Comparison of ENCODE assay signal across 20 mouse cellular contexts in genomic region chr3:87980085-87980484, GRCm38 (mm10). TPM values are rescaled to one million over a fixed set of nuclear protein-coding genes. Genes with fewer than 3 reads are reported as not detected.
DNase-seq lines count a peak whose midpoint lies in the region; ATAC-seq lines count a peak whose summit lies in the region.
"Had no signal": no experiment of that assay in that cellular context is flagged by ENCODE, and none has a peak within 500 bp of the region (broad histone marks: within the 10 kb centered on the region; RNA-seq: fewer than 3 reads in every experiment).

No protein-coding gene starts in this region.

- peak overlapping the region; percentile 39; the same call in 1 of the 2 replicates for H3K9ac ChIP-seq in kidney, embryonic 16.5 days (replicated peaks; ENCODE audit: low read length)
- 0 out of 2 replicates have a peak overlapping the region, but pooled peaks have one; percentile 13 for H3K9ac ChIP-seq in neural tube, embryonic 12.5 days
- no peak overlapping the region for H3K9ac ChIP-seq in neural tube, embryonic 15.5 days (replicated peaks)
- H3K9ac ChIP-seq: liver, embryonic 12.5 days had no signal

- peak overlapping the region; percentile 7; the same call in 1 of the 2 replicates for H3K4me2 ChIP-seq in kidney, embryonic 16.5 days (replicated peaks; ENCODE audit: low read depth, low read length)
- H3K4me2 ChIP-seq in neural tube, embryonic 12.5 days (replicated peaks), result no peak overlapping the region
- no peak overlapping the region for H3K4me2 ChIP-seq in neural tube, embryonic 15.5 days
- H3K4me2 ChIP-seq: liver, embryonic 12.5 days had no signal

- peaks cover 35% of the 10 kb centered on the region for H3K36me3 ChIP-seq in heart, embryonic 10.5 days
- peaks cover 16% of the 10 kb centered on the region for H3K36me3 ChIP-seq in kidney, embryonic 16.5 days (ENCODE audit: insufficient read depth, low read length)
- H3K36me3 ChIP-seq in neural tube, embryonic 12.5 days, result peaks cover 42% of the 10 kb centered on the region
- no peaks in the 10 kb centered on the region; the same call in 1 of the 2 replicates for H3K36me3 ChIP-seq in neural tube, embryonic 15.5 days
- H3K36me3 ChIP-seq: liver, embryonic 12.5 days had no signal

- intact Hi-C loops in heart, postnatal 25 days (cut with DNase I), result loop anchor here (10.0 kb wide), 1 partner anchor 215 kb away; no protein-coding TSS in a partner anchor

- no peak for DNase-seq in heart, embryonic 10.5 days (ENCODE audit: low spot score)
- DNase-seq in heart, postnatal 25 days (ENCODE audit: low spot score), result no peak
- DNase-seq in kidney, postnatal 36 days, result no peak
- no peak for DNase-seq in adrenal gland, adult 8-10 months
- DNase-seq in yolk sac, embryonic 10.5 days (ENCODE audit: low spot score), result no peak
- DNase-seq: adrenal gland, adult 2 months; cerebellum, adult 11-12 months; cerebellum, postnatal 25 days; gastrocnemius, postnatal 25 days; kidney, adult 9 months; left cerebral cortex, postnatal 4 days; right cerebral cortex, adult 18-20 months had no signal

- no peaks in the 10 kb centered on the region for H3K27me3 ChIP-seq in heart, embryonic 10.5 days (ENCODE audit: insufficient read depth, poor library complexity, severe bottlenecking)
- H3K27me3 ChIP-seq in kidney, embryonic 16.5 days (ENCODE audit: insufficient read depth, low read length), result no peaks in the 10 kb centered on the region
- H3K27me3 ChIP-seq in neural tube, embryonic 12.5 days (replicated peaks), result no peaks in the 10 kb centered on the region
- H3K27me3 ChIP-seq in neural tube, embryonic 15.5 days (replicated peaks), result no peaks in the 10 kb centered on the region

- peak overlapping the region; percentile 93 for H3K27ac ChIP-seq in heart, embryonic 10.5 days
- H3K27ac ChIP-seq in kidney, embryonic 16.5 days (ENCODE audit: low read length), result peak overlapping the region; percentile 57; the same call in 1 of the 2 replicates
- no peak overlapping the region for H3K27ac ChIP-seq in neural tube, embryonic 12.5 days
- H3K27ac ChIP-seq in neural tube, embryonic 15.5 days (replicated peaks), result no peak overlapping the region
- H3K27ac ChIP-seq: liver, embryonic 12.5 days had no signal

- no peaks in the 10 kb centered on the region for H3K9me3 ChIP-seq in heart, embryonic 10.5 days
- H3K9me3 ChIP-seq in kidney, embryonic 16.5 days (ENCODE audit: low read length), result no peaks in the 10 kb centered on the region
- no peaks in the 10 kb centered on the region for H3K9me3 ChIP-seq in neural tube, embryonic 12.5 days
- no peaks in the 10 kb centered on the region for H3K9me3 ChIP-seq in neural tube, embryonic 15.5 days (replicated peaks)
- H3K9me3 ChIP-seq: liver, embryonic 12.5 days had no signal

- no peak overlapping the region for H3K4me3 ChIP-seq in heart, embryonic 10.5 days
- H3K4me3 ChIP-seq in kidney, embryonic 16.5 days (ENCODE audit: low read length), result no peak overlapping the region
- H3K4me3 ChIP-seq in neural tube, embryonic 12.5 days, result no peak overlapping the region
- no peak overlapping the region for H3K4me3 ChIP-seq in neural tube, embryonic 15.5 days (replicated peaks)
- H3K4me3 ChIP-seq: erythroblast, embryonic 14.5 days; liver, embryonic 12.5 days had no signal

- ATAC-seq in kidney, embryonic 16.5 days (ENCODE audit: low FRiP score, low TSS enrichment), result no peak
- ATAC-seq in neural tube, embryonic 12.5 days (ENCODE audit: low FRiP score, low read depth), result no peak
- ATAC-seq in neural tube, embryonic 15.5 days (ENCODE audit: low FRiP score), result no peak
- ATAC-seq: liver, embryonic 12.5 days had no signal

- peaks cover 73% of the 10 kb centered on the region for H3K4me1 ChIP-seq in heart, embryonic 10.5 days
- H3K4me1 ChIP-seq in kidney, embryonic 16.5 days (ENCODE audit: insufficient read depth, low read length), result peaks cover 51% of the 10 kb centered on the region
- peaks cover 43% of the 10 kb centered on the region for H3K4me1 ChIP-seq in neural tube, embryonic 12.5 days
- peaks cover 47% of the 10 kb centered on the region for H3K4me1 ChIP-seq in neural tube, embryonic 15.5 days

- 45% methylated on average over 3 of the region's 3 CpGs for WGBS in heart, embryonic 10.5 days
- WGBS in kidney, embryonic 16.5 days, result 38% methylated on average over 3 of the region's 3 CpGs
- 72% methylated on average over 3 of the region's 3 CpGs for WGBS in neural tube, embryonic 12.5 days
- WGBS in neural tube, embryonic 15.5 days, result 78% methylated on average over 3 of the region's 3 CpGs

RNA-seq across cellular contexts. Expression of gene Nes, which starts 9.2 kb away (rescaled TPM):
- polyA plus RNA-seq in heart, embryonic 10.5 days (2016; fragmentation: Nextera tagmentation; extraction: Ambion mirVana), result 25.0 and 28.8 TPM in 2 replicates
- 10 to 100 TPM; 20.9 to 25.1 TPM for total RNA-seq in heart, postnatal 25 days (2021)
- 25.7 and 26.6 TPM in 2 replicates for polyA plus RNA-seq in kidney, embryonic 16.5 days (2015; fragmentation: Nextera tagmentation; extraction: Ambion mirVana)
- 140 and 169 TPM in 2 replicates for polyA plus RNA-seq in neural tube, embryonic 12.5 days (2016; fragmentation: Nextera tagmentation; extraction: Ambion mirVana)
- polyA plus RNA-seq in neural tube, embryonic 15.5 days (2015; fragmentation: Nextera tagmentation; extraction: Ambion mirVana), result 22.5 and 22.8 TPM in 2 replicates
- total RNA-seq in adrenal gland, adult 8-10 months (2022), result 10 to 100 TPM in 1 of 4 experiments, 1 to 10 TPM in 3; 4.3 to 14.4 (median 6.8) TPM
- polyA plus RNA-seq: erythroblast, embryonic 14.5 days had no signal

RNA-seq across cellular contexts. Expression of gene Bcan, which starts 19.9 kb away (rescaled TPM):
- 0.05 TPM in 1 of 2 replicates, not detected in the other for polyA plus RNA-seq in heart, embryonic 10.5 days (2016; fragmentation: Nextera tagmentation; extraction: Ambion mirVana)
- total RNA-seq in heart, postnatal 25 days (2021), result under 1 TPM; 0.14 to 0.26 TPM
- polyA plus RNA-seq in kidney, embryonic 16.5 days (2015; fragmentation: Nextera tagmentation; extraction: Ambion mirVana), result 0.10 TPM in 1 of 2 replicates, not detected in the other
- polyA plus RNA-seq in neural tube, embryonic 12.5 days (2016; fragmentation: Nextera tagmentation; extraction: Ambion mirVana), result 2.4 and 4.1 TPM in 2 replicates
- polyA plus RNA-seq in neural tube, embryonic 15.5 days (2015; fragmentation: Nextera tagmentation; extraction: Ambion mirVana), result 127 and 139 TPM in 2 replicates
- 100 to 1,000 TPM in 2 of 4 experiments, 10 to 100 TPM in 2; 83.1 to 117 (median 106) TPM for total RNA-seq in adrenal gland, adult 8-10 months (2022)
- total RNA-seq: gastrocnemius, postnatal 25 days; hematopoietic stem cell, adult 5-6 weeks had no signal
- polyA plus RNA-seq: erythroblast, embryonic 14.5 days; liver, embryonic 12.5 days had no signal

RNA-seq across cellular contexts. Expression of gene Crabp2, which starts 31.6 kb away (rescaled TPM):
- polyA plus RNA-seq in heart, embryonic 10.5 days (2016; fragmentation: Nextera tagmentation; extraction: Ambion mirVana), result 35.8 and 126 TPM in 2 replicates
- total RNA-seq in heart, postnatal 25 days (2021), result not detected
- polyA plus RNA-seq in kidney, embryonic 16.5 days (2015; fragmentation: Nextera tagmentation; extraction: Ambion mirVana), result 62.0 and 67.8 TPM in 2 replicates
- polyA plus RNA-seq in neural tube, embryonic 12.5 days (2016; fragmentation: Nextera tagmentation; extraction: Ambion mirVana), result 372 and 405 TPM in 2 replicates
- 81.1 and 86.0 TPM in 2 replicates for polyA plus RNA-seq in neural tube, embryonic 15.5 days (2015; fragmentation: Nextera tagmentation; extraction: Ambion mirVana)
- total RNA-seq in adrenal gland, adult 8-10 months (2022), result 1 to 10 TPM in 1 of 4 experiments, under 1 TPM in 2, not detected in 1; 0.31 to 1.0 (median 0.35) TPM
- total RNA-seq: hematopoietic stem cell, adult 5-6 weeks had no signal
- polyA plus RNA-seq: adrenal gland, adult 2 months; erythroblast, embryonic 14.5 days; small intestine, adult 2 months had no signal

RNA-seq across cellular contexts. Expression of gene Hapln2, which starts 47.3 kb away (rescaled TPM):
- 0.07 and 0.08 TPM in 2 replicates for polyA plus RNA-seq in heart, embryonic 10.5 days (2016; fragmentation: Nextera tagmentation; extraction: Ambion mirVana)
- total RNA-seq in heart, postnatal 25 days (2021), result not detected
- 0.13 and 0.16 TPM in 2 replicates for polyA plus RNA-seq in kidney, embryonic 16.5 days (2015; fragmentation: Nextera tagmentation; extraction: Ambion mirVana)
- 0.24 and 0.60 TPM in 2 replicates for polyA plus RNA-seq in neural tube, embryonic 12.5 days (2016; fragmentation: Nextera tagmentation; extraction: Ambion mirVana)
- polyA plus RNA-seq in neural tube, embryonic 15.5 days (2015; fragmentation: Nextera tagmentation; extraction: Ambion mirVana), result 0.34 and 0.90 TPM in 2 replicates
- total RNA-seq in adrenal gland, adult 8-10 months (2022), result not detected
- total RNA-seq: adrenal gland, adult 2 months; gastrocnemius, postnatal 25 days; hematopoietic stem cell, adult 5-6 weeks had no signal
- polyA plus RNA-seq: embryonic facial prominence, embryonic 11.5 days; erythroblast, embryonic 14.5 days; liver, embryonic 12.5 days; small intestine, adult 2 months had no signal

RNA-seq across cellular contexts. Expression of gene Rrnad1, which starts 49.6 kb away (rescaled TPM):
- polyA plus RNA-seq in heart, embryonic 10.5 days (2016; fragmentation: Nextera tagmentation; extraction: Ambion mirVana), result 16.8 and 21.0 TPM in 2 replicates
- 1 to 10 TPM; 6.0 to 6.1 TPM for total RNA-seq in heart, postnatal 25 days (2021)
- 19.9 and 22.7 TPM in 2 replicates for polyA plus RNA-seq in kidney, embryonic 16.5 days (2015; fragmentation: Nextera tagmentation; extraction: Ambion mirVana)
- polyA plus RNA-seq in neural tube, embryonic 12.5 days (2016; fragmentation: Nextera tagmentation; extraction: Ambion mirVana), result 22.2 TPM in 2 replicates
- 19.3 and 19.7 TPM in 2 replicates for polyA plus RNA-seq in neural tube, embryonic 15.5 days (2015; fragmentation: Nextera tagmentation; extraction: Ambion mirVana)
- 10 to 100 TPM; 18.6 to 27.6 (median 21.9) TPM for total RNA-seq in adrenal gland, adult 8-10 months (2022)

Comparison
In these comparisons a context has a peak if more than half of its experiments do, and no peak if none do; other contexts are left out.
1. RNA of gene Bcan, which starts 19.9 kb away (polyA plus RNA-seq): 127 to 139 TPM in neural tube, embryonic 15.5 days; 2.4 to 4.1 TPM in neural tube, embryonic 12.5 days, 0.10 TPM in kidney, embryonic 16.5 days and 0.05 TPM in heart, embryonic 10.5 days; every median in the first group is over 10 times any median in the second.
2. H3K27ac ChIP-seq: peak in heart, embryonic 10.5 days (single experiment) and kidney, embryonic 16.5 days (single experiment); none in neural tube, embryonic 12.5 days (single experiment) and neural tube, embryonic 15.5 days (single experiment).